Mouse (Mus musculus): ENCODE measurements at regions not wholly inside any gene's neighbourhood (a gene's known extent, or its start where the extent isn't known, plus 50 kb on each side); places are given as distances from the start of the nearest gene placed in this dataset.

GRCm38 (mm10) chr8:34596593-34596992, 485.1 kb upstream of the Gm10131 start:
- no peaks in the 10 kb centered on the region for H3K27me3 ChIP-seq (replicated peaks)
- no peak for ATAC-seq (ENCODE audit: low FRiP score)
- H3K36me3 ChIP-seq, result no peaks in the 10 kb centered on the region
- no peak overlapping the region for H3K9ac ChIP-seq (replicated peaks)
- H3K4me2 ChIP-seq, result no peak overlapping the region
- no peak overlapping the region for H3K4me3 ChIP-seq (replicated peaks)
- WGBS, result 74% methylated on average over 5 of the region's 5 CpGs
- no peaks in the 10 kb centered on the region for H3K4me1 ChIP-seq
- H3K9me3 ChIP-seq (replicated peaks), result no peaks in the 10 kb centered on the region
- H3K27ac ChIP-seq (replicated peaks), result no peak overlapping the region

- no peak overlapping the region for H3K27ac ChIP-seq (replicated peaks)
- no peak for ATAC-seq (ENCODE audit: low FRiP score)
- no peaks in the 10 kb centered on the region for H3K9me3 ChIP-seq (replicated peaks)
- no peak overlapping the region for H3K4me2 ChIP-seq
- H3K4me3 ChIP-seq (replicated peaks), result no peak overlapping the region
- H3K4me1 ChIP-seq, result no peaks in the 10 kb centered on the region
- H3K36me3 ChIP-seq, result no peaks in the 10 kb centered on the region
- WGBS, result 93% methylated on average over 8 of the region's 8 CpGs
- no peak overlapping the region for H3K9ac ChIP-seq (replicated peaks)
- H3K27me3 ChIP-seq (replicated peaks), result no peaks in the 10 kb centered on the region
Observed at GRCm38 (mm10) chr8:34590976-34591749, 479.6 kb upstream of the Gm10131 start.

DNA sequence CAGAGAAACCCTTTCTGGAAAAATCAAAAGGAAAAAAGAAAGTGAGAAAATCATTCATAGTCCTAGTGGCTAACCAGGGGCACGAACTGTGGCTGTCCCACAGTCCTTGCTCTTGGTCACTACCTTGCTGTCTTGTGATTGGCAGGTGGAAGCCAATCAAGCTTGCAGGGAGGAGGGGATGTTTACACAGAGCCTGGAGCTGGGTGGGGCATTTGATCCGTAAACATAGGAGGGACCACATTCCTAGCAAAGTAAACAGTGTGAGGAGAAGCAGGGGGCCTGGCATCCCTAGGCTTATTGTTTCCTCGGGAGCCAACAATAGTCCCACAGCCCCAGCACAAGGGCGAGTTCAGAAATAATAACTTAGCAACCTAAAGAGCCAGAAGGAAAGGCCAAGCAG, 466.5 kb upstream of the Gm10131 start:
- no peaks in the 10 kb centered on the region for H3K36me3 ChIP-seq
- no peak overlapping the region for H3K4me2 ChIP-seq
- H3K4me1 ChIP-seq, result no peaks in the 10 kb centered on the region
- no peaks in the 10 kb centered on the region for H3K9me3 ChIP-seq (replicated peaks)
- no peak overlapping the region for H3K27ac ChIP-seq (replicated peaks)
- H3K4me3 ChIP-seq (replicated peaks), result no peak overlapping the region
- H3K27me3 ChIP-seq (replicated peaks), result no peaks in the 10 kb centered on the region
- no peak overlapping the region for H3K9ac ChIP-seq (replicated peaks)
- 25% methylated on average over 4 of the region's 4 CpGs for WGBS
- ATAC-seq (ENCODE audit: low FRiP score), result no peak

DNA sequence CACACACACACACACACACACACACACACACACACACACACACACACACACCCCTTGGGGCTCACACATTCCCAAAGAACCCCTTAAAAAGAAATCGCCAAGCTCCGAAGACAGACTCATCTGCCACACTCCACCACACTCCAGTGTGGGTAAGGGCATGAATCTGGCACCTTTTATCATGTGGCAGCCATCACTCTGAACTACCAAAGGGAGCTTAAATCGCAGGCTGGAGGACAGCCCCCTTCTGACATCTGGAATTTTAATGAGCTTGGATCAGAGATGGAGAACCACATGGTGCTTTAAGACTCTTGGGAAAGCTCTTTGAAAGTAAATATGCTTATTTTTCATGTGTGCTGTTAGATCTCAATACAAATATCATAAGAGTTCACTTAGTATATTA, 462.5 kb upstream of the Gm10131 start:
- H3K4me2 ChIP-seq, result no peak overlapping the region
- H3K9me3 ChIP-seq (replicated peaks), result no peaks in the 10 kb centered on the region
- H3K9ac ChIP-seq (replicated peaks), result no peak overlapping the region
- WGBS, result 62% methylated on average over 3 of the region's 3 CpGs
- H3K27me3 ChIP-seq (replicated peaks), result no peaks in the 10 kb centered on the region
- no peak overlapping the region for H3K27ac ChIP-seq (replicated peaks)
- H3K36me3 ChIP-seq, result no peaks in the 10 kb centered on the region
- H3K4me1 ChIP-seq, result no peaks in the 10 kb centered on the region
- ATAC-seq (ENCODE audit: low FRiP score), result no peak
- no peak overlapping the region for H3K4me3 ChIP-seq (replicated peaks)

- 63% methylated on average over 9 of the region's 9 CpGs for WGBS
- no peak for ATAC-seq (ENCODE audit: low FRiP score)
- no peaks in the 10 kb centered on the region for H3K9me3 ChIP-seq (replicated peaks)
Observed at GRCm38 (mm10) chr8:34573007-34573881, 461.7 kb upstream of the Gm10131 start.

DNA sequence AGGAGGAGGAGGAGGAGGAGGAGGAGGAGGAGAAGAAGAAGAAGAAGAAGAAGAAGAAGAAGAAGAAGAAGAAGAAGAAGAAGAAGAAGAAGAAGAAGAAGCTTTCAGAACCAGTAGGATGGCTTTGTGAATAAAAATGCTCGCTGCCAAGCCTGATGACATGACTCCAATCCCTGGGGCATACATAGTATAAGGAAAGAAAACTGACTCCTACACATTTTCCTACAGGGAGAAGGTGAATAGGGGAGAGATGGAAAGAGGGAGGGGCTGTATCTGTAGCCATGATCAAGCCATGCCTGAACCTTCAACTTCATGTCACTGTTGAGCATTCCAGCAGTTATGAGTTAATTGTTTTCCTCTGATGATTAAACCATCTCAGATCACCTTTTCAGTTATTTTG, 460.2 kb upstream of the Gm10131 start:
- no peak overlapping the region for H3K4me2 ChIP-seq
- no peaks in the 10 kb centered on the region for H3K4me1 ChIP-seq
- no peaks in the 10 kb centered on the region for H3K27me3 ChIP-seq (replicated peaks)
- ATAC-seq (ENCODE audit: low FRiP score), result no peak
- no peak overlapping the region for H3K4me3 ChIP-seq (replicated peaks)
- no peak overlapping the region for H3K9ac ChIP-seq (replicated peaks)
- H3K36me3 ChIP-seq, result no peaks in the 10 kb centered on the region
- H3K27ac ChIP-seq (replicated peaks), result no peak overlapping the region
- H3K9me3 ChIP-seq (replicated peaks), result no peaks in the 10 kb centered on the region
- WGBS, result 95% methylated on average over 1 of the region's 1 CpGs

More at GRCm38 (mm10) chr8:34573007-34573881, 461.7 kb upstream of the Gm10131 start:
- Histone ChIP-seq H3K36me3 (no peaks in the 10 kb centered on the region), H3K4me3 (replicated peaks) (no peak overlapping the region), H3K4me1 (no peaks in the 10 kb centered on the region), H3K27me3 (replicated peaks) (no peaks in the 10 kb centered on the region), H3K9ac (replicated peaks) (no peak overlapping the region), H3K27ac (replicated peaks) (no peak overlapping the region), H3K4me2 (no peak overlapping the region)

DNA sequence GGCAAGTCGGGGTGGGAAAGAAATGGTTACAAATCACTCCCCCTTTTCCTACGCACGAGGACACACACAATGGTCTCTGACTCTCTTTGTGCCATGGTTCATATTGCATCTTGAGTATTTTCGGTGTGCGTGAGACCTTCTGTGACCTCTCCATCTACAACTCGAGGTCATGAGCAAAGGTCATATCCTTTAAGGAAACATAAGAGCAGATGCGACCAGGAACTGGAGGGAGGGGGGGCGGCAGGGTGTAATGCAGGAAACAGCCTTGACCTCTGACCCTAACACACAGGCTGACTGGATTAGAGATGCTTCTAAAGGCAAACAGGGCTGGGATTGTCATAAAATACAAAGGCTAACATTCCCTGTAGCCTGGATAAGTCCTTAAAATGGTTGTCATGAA, 450.7 kb upstream of the Gm10131 start:
- Histone ChIP-seq H3K4me2 (no peak overlapping the region), H3K4me1 (no peaks in the 10 kb centered on the region), H3K4me3 (replicated peaks) (no peak overlapping the region), H3K27me3 (replicated peaks) (no peaks in the 10 kb centered on the region), H3K36me3 (no peaks in the 10 kb centered on the region), H3K9me3 (replicated peaks) (no peaks in the 10 kb centered on the region), H3K9ac (replicated peaks) (no peak overlapping the region), H3K27ac (replicated peaks) (no peak overlapping the region)
- ATAC-seq (ENCODE audit: low FRiP score), result no peak
- WGBS, result 54% methylated on average over 8 of the region's 8 CpGs

GRCm38 (mm10) chr8:34549786-34550185, 438.2 kb upstream of the Gm10131 start:
- Histone ChIP-seq H3K4me1 (peaks cover 7% of the 10 kb centered on the region; the same call in 1 of the 2 replicates), H3K36me3 (no peaks in the 10 kb centered on the region), H3K27ac (replicated peaks) (no peak overlapping the region), H3K4me3 (replicated peaks) (no peak overlapping the region), H3K27me3 (replicated peaks) (no peaks in the 10 kb centered on the region), H3K4me2 (no peak overlapping the region), H3K9ac (replicated peaks) (no peak overlapping the region), H3K9me3 (replicated peaks) (no peaks in the 10 kb centered on the region)
- 23% methylated on average over 5 of the region's 5 CpGs for WGBS
- ATAC-seq (ENCODE audit: low FRiP score), result no peak

- Histone ChIP-seq H3K9ac (replicated peaks) (no peak overlapping the region), H3K27me3 (replicated peaks) (no peaks in the 10 kb centered on the region), H3K27ac (replicated peaks) (no peak overlapping the region), H3K4me1 (peaks cover 7% of the 10 kb centered on the region; the same call in 1 of the 2 replicates), H3K4me3 (replicated peaks) (no peak overlapping the region), H3K9me3 (replicated peaks) (no peaks in the 10 kb centered on the region), H3K4me2 (peak overlapping the region; percentile 17; the same call in 1 of the 2 replicates), H3K36me3 (no peaks in the 10 kb centered on the region)
- ATAC-seq (ENCODE audit: low FRiP score), result no peak
- WGBS, result 28% methylated on average over 11 of the region's 11 CpGs
Observed at GRCm38 (mm10) chr8:34546815-34547214, 435.3 kb upstream of the Gm10131 start.

GRCm38 (mm10) chr8:34542361-34543038, 431.0 kb upstream of the Gm10131 start:
- H3K9ac ChIP-seq (replicated peaks), result no peak overlapping the region
- WGBS, result 87% methylated on average over 3 of the region's 3 CpGs
- H3K36me3 ChIP-seq, result no peaks in the 10 kb centered on the region
- no peak for ATAC-seq (ENCODE audit: low FRiP score)
- H3K27ac ChIP-seq (replicated peaks), result no peak overlapping the region
- H3K4me1 ChIP-seq, result 0 out of 2 replicates have a peak, but pooled peaks cover 3% of the 10 kb centered on the region
- H3K9me3 ChIP-seq (replicated peaks), result no peaks in the 10 kb centered on the region
- no peak overlapping the region for H3K4me3 ChIP-seq (replicated peaks)
- H3K27me3 ChIP-seq (replicated peaks), result no peaks in the 10 kb centered on the region
- H3K4me2 ChIP-seq, result no peak overlapping the region

- no peaks in the 10 kb centered on the region for H3K9me3 ChIP-seq (replicated peaks)
- no peak overlapping the region for H3K4me3 ChIP-seq (replicated peaks)
- H3K27ac ChIP-seq (replicated peaks), result no peak overlapping the region
- no peak for ATAC-seq (ENCODE audit: low FRiP score)
- WGBS, result 61% methylated on average over 4 of the region's 4 CpGs
- no peak overlapping the region for H3K4me2 ChIP-seq
- H3K27me3 ChIP-seq (replicated peaks), result no peaks in the 10 kb centered on the region
- no peaks in the 10 kb centered on the region for H3K36me3 ChIP-seq
- H3K4me1 ChIP-seq, result no peaks in the 10 kb centered on the region
- H3K9ac ChIP-seq (replicated peaks), result no peak overlapping the region
Observed at GRCm38 (mm10) chr8:34539232-34539631, 427.7 kb upstream of the Gm10131 start.
